Mouse (Mus musculus): ENCODE results near the gene Eepd1.

DNA sequence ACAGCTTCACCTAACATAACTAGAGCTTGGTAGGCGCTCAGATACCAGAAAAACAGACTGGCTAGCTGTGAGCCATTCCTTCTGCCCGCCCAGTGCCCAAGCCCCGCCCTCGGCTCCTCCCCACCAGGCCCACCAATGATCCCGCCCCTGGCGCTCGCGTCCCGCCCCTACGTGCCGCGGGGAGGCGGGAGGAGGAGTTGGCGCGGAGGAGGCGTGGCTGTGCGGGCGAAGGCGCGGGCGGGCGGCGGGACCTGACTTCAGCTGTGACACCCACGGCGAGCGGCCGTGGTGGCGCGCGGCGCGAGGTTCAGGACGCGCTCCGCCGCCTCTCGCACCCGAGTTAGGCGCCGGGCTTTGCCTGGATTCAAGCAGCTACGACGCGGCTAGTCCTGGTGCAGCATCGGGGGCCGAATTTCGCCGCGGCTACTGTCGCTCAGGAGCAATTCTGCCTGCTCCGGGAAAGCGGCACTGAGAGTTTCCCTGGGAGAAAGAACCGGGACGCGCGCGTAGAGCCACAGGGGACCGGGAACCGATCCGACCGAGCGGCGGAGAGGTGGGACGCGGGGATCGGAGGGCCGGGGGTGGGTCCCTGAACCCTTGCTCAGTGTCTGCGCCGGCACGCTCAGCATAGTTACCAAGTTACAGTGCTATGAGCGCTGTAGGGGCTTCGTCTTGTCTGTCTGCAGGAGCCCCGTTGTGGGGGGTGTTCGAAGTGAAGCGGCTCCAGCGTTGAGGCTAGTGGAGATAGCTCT, at the start of gene Eepd1:
- TF ChIP-seq GATA1 (IDR thresholded peaks at IDR 0.05; ENCODE audit: borderline replicate concordance, low read length) (no peak), CTCF (IDR thresholded peaks at IDR 0.05; ENCODE audit: low read depth, low read length) (no peak), TAL1 (conservative IDR thresholded peaks at IDR 0.05; ENCODE audit: low read depth, low read length) (no peak)
